Mouse (Mus musculus): ENCODE measurements around the gene Nek4. TPM values are rescaled to one million over a fixed set of nuclear protein-coding genes. Genes with fewer than 3 reads are reported as not detected.
A peak's percentile ranks its signal among the peaks of the same experiment; 100 is the strongest.

The Nek4 gene
- polyA plus RNA-seq, 1 experiment from 2014 or later = 23.2 TPM

DNA sequence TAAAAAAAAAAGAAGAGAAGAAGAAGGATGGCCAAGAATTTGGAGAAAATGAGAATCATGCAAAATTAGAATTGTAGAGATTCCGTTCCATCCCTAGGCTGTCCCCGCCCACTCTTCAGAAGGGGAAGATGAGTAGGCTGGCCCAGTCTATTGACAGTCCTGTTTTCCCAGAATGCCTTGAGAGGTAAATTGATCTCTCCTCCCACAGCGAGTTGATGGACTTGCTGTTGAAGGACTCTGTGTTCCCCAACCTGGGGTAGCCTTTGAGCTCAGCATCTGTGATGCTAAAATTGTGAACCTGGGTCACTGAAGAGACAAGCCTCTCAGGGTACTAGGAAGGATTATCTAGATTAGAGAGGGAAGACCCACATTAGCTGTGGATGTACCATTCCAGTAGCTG is 25.7 kb upstream of the Nek4 start:
- Histone ChIP-seq H3K9me3 (no peaks in the 10 kb centered on the region), H3K9ac (no peak overlapping the region), H3K27ac (no peak overlapping the region), H3K4me1 (peaks cover 7% of the 10 kb centered on the region; the same call in 1 of the 2 replicates), H3K27me3 (no peaks in the 10 kb centered on the region), H3K4me3 (replicated peaks) (no peak overlapping the region), H3K36me3 (replicated peaks) (no peaks in the 10 kb centered on the region), H3K4me2 (no peak overlapping the region)
- no peak for ATAC-seq (ENCODE audit: low FRiP score)
- WGBS = 88% methylated on average over 3 of the region's 3 CpGs

DNA sequence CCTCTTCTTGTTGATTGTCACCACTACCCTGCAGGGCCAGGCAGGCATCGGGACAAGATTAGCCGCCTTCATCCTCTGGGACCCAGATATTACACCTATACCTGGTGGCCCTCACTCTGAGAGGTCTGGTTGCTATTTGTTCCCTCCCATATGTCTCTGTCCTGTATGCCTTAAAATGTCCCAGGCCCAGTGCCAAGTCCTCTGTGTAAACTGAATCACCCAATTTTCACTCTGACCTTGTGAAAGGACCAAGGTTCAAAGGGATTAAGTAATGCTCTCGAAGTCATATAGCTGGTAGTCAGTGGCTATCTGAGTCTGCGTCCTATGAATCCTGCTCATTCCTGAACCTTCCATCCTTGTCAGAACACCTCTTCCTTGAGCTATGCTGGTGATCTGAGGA is 20.8 kb upstream of the Nek4 start:
- Histone ChIP-seq H3K4me2 (no peak overlapping the region), H3K36me3 (replicated peaks) (no peaks in the 10 kb centered on the region), H3K27ac (no peak overlapping the region), H3K9me3 (no peaks in the 10 kb centered on the region), H3K9ac (no peak overlapping the region), H3K4me1 (no peaks in the 10 kb centered on the region), H3K27me3 (no peaks in the 10 kb centered on the region), H3K4me3 (replicated peaks) (no peak overlapping the region)
- no peak for ATAC-seq (ENCODE audit: low FRiP score)
- WGBS = 91% methylated on average over 4 of the region's 4 CpGs

DNA sequence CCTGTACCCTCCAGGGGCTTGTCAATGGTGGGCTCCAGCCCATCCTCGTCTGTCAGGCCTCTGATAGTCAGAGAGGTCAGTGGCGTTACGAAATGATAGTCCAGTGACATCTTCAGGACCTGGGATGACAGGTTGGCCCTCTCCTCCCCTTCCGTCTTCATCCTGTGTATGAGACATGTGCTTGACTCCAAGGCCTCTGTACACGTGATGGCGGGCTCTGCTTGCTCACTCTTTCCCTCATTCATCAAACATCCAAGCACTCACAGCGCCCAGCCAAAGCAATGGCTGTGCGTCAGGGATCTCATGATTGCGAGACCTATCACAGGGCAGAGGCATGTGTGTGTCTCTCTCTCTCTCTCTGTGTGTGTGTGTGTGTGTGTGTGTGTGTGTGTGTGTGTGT is 17.8 kb upstream of the Nek4 start:
- 81% methylated on average over 9 of the region's 9 CpGs for WGBS
- no peak overlapping the region for H3K4me3 ChIP-seq (replicated peaks)
- H3K9me3 ChIP-seq = no peaks in the 10 kb centered on the region
- H3K9ac ChIP-seq = no peak overlapping the region
- H3K27me3 ChIP-seq = no peaks in the 10 kb centered on the region
- no peak for ATAC-seq (ENCODE audit: low FRiP score)
- H3K4me1 ChIP-seq = no peaks in the 10 kb centered on the region
- no peak overlapping the region for H3K27ac ChIP-seq
- H3K4me2 ChIP-seq = no peak overlapping the region
- no peaks in the 10 kb centered on the region for H3K36me3 ChIP-seq (replicated peaks)

DNA sequence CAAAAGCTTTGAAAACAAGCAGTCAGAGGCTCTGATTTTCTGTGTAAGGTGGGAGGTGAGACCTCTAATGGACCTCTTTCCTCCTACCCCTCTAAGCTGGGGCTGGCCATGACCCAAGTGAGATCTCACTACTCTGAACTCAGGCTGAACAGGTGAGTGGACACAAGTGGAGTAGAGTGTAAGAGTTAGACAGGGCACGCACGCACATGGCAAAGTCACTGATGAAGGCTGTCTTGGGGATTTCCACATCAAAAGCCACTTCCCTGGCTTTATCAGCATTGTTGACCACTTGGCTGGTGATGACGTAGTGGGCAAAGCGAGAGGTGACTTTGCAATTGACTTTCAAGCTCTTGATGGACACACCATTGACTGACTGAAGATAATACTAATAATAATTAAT is 8.9 kb upstream of the Nek4 start:
- Histone ChIP-seq H3K27ac (no peak overlapping the region), H3K4me2 (no peak overlapping the region), H3K9me3 (no peaks in the 10 kb centered on the region), H3K36me3 (replicated peaks) (no peaks in the 10 kb centered on the region), H3K4me1 (no peaks in the 10 kb centered on the region), H3K9ac (no peak overlapping the region), H3K4me3 (replicated peaks) (no peak overlapping the region), H3K27me3 (0 out of 2 replicates have a peak, but pooled peaks cover 2% of the 10 kb centered on the region)
- no peak for ATAC-seq (ENCODE audit: low FRiP score)
- 89% methylated on average over 4 of the region's 4 CpGs for WGBS

DNA sequence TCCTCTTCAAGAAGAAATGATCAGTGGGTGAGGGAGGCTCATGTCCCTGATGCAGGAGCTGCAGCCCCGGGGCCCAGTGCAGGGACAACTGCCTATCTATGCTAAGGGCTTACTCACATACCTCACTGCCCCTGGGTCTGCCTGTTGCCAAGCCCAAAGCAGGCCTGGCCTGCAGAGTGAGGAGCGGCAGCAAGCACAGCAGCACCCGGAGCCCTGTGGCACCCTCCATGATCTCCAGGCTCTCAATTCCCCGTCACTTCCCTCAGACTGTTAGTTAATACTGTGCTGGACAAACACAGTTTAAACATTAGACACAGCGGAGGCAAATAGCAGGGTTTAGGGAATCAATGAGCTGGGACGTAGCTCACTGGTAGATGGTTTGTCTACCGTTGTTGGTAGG is 8.1 kb upstream of the Nek4 start, which contains the start of gene Itih1:
Gene Itih1, minus strand, starts transcription at position 252 of the 400 bp plus-strand sequence.
- H3K27me3 ChIP-seq = 0 out of 2 replicates have a peak, but pooled peaks cover 2% of the 10 kb centered on the region
- no peaks in the 10 kb centered on the region for H3K4me1 ChIP-seq
- 91% methylated on average over 7 of the region's 7 CpGs for whole genome bisulfite sequencing
- no peaks in the 10 kb centered on the region for H3K36me3 ChIP-seq (replicated peaks)
- H3K4me2 ChIP-seq = no peak within 1 kb of the TSS
- H3K4me3 ChIP-seq (replicated peaks) = no peak within 1 kb of the TSS
- H3K27ac ChIP-seq = no peak within 1 kb of the TSS
- ATAC-seq (ENCODE audit: low FRiP score) = no peak
- no peaks in the 10 kb centered on the region for H3K9me3 ChIP-seq
- no peak within 1 kb of the TSS for H3K9ac ChIP-seq

DNA sequence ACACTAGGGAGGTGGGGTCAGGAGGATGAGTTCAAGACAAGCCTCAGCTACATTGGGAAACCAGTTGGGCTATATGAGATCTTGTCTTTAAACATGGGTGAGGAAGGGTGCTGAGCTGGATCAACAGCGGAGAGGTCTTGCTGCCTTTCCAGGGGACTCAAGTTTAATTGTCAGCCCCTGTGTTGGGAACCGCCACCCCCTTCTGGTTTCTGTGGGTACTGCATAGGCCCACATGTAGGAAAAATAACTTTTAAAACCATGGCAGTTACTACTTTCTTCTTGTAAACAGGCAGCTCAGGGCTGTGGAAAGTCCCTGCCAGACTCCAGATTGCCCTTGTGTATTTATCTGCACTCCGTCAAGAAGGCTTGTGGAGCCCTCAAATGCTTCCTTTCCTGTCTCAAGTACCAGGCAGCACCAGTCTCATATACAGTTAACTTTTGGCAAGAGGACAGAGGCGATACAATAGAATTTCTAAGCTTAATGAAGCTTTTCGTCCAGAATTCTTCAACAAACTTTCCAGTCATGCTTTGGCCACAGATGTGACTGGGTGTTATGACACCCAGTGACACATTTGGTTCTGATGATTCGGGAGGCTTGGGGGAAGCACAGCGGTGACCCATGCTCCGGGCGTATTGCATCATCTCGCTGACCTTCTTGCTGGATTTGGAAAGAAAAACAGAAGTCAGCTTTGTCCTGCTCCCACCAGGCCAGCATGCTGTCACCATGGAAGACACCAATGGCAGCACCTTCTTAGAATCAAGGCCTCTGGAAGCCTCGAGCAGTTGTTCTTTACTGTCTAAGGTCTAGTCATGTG is 7.1 kb upstream of the Nek4 start:
- H3K27me3 ChIP-seq = 0 out of 2 replicates have a peak, but pooled peaks cover 3% of the 10 kb centered on the region
- H3K9ac ChIP-seq = no peak overlapping the region
- no peak for ATAC-seq (ENCODE audit: low FRiP score)
- no peak overlapping the region for H3K4me2 ChIP-seq
- H3K4me3 ChIP-seq (replicated peaks) = no peak overlapping the region
- no peak overlapping the region for H3K27ac ChIP-seq
- no peaks in the 10 kb centered on the region for H3K4me1 ChIP-seq
- no peaks in the 10 kb centered on the region for H3K9me3 ChIP-seq
- H3K36me3 ChIP-seq (replicated peaks) = no peaks in the 10 kb centered on the region
- WGBS = 70% methylated on average over 11 of the region's 11 CpGs

DNA sequence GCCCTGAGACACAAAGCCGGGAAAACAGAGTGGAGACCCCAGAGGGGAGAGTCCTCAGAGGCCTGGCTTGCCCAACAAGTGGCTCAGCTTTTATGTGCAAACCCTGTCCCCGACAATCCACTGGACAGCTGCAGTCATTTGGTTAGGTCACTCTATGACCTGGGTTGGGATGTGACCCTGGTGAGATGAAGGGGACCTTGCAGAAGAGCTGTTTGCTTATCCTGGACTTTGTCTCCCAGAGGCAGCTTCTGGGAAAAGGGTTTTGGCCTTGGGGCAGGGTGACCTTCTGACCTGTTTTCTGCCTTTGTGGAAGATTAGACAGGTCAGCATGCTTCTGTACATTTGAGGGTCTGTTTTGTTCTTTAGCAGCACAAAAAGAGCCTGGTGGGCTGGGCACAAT is 6.4 kb upstream of the Nek4 start:
- H3K27me3 ChIP-seq = 0 out of 2 replicates have a peak, but pooled peaks cover 5% of the 10 kb centered on the region
- no peaks in the 10 kb centered on the region for H3K36me3 ChIP-seq (replicated peaks)
- no peak overlapping the region for H3K9ac ChIP-seq
- WGBS = 84% methylated on average over 2 of the region's 2 CpGs
- H3K4me1 ChIP-seq = no peaks in the 10 kb centered on the region
- H3K4me3 ChIP-seq (replicated peaks) = no peak overlapping the region
- no peak overlapping the region for H3K27ac ChIP-seq
- ATAC-seq (ENCODE audit: low FRiP score) = no peak
- no peak overlapping the region for H3K4me2 ChIP-seq
- H3K9me3 ChIP-seq = no peaks in the 10 kb centered on the region

DNA sequence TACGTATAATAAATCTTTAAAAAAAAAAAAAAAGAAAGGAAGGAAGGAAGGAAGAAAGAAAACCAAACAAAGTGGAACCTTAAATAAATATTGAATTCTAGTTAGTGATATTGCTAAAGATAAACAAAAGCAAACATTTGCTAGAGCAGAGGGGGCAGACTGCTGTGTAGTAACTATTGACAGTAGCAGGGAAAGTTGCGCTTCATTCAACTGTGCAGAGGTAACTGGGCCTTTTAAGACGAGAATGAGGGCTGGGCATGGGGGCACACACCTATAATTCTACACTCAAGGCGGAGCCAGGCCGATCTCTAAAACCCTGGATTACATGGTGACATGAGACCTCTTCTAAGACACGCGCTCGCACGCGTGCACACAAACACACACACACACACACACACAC is 1.2 kb upstream of the Nek4 start:
- no peak for ATAC-seq (ENCODE audit: low FRiP score)
- no peak overlapping the region for H3K4me2 ChIP-seq
- no peaks in the 10 kb centered on the region for H3K9me3 ChIP-seq
- 0 out of 2 replicates have a peak, but pooled peaks cover 5% of the 10 kb centered on the region for H3K27me3 ChIP-seq
- H3K27ac ChIP-seq = no peak overlapping the region
- peaks cover 9% of the 10 kb centered on the region for H3K4me1 ChIP-seq
- H3K9ac ChIP-seq = no peak overlapping the region
- no peak overlapping the region for H3K4me3 ChIP-seq (replicated peaks)
- 0 out of 2 replicates have a peak, but pooled peaks cover 4% of the 10 kb centered on the region for H3K36me3 ChIP-seq (replicated peaks)
- WGBS = 97% methylated on average over 10 of the region's 10 CpGs

DNA sequence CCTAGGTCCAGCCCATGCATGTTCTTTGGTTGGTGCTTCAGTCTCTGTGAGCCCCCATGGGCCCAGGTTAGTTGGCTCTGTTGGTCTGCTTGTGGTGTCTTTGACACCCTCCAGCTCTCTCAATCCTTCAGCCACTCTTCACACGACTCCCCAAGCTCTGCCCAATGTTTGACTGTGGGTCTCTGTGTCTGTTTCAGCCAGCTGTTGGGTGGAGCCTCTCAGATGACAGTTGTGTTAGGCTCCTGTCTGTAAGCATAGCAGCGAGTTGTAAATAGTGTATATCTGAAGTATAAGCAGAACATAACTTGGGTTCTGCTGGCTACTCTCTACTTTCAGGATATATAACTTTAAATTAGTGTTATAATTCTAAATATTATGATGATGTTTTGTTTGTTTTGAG is 7.3 kb downstream of the Nek4 start:
- peaks cover 25% of the 10 kb centered on the region for H3K36me3 ChIP-seq (replicated peaks)
- H3K27me3 ChIP-seq = no peaks in the 10 kb centered on the region
- H3K4me2 ChIP-seq = no peak overlapping the region
- H3K4me3 ChIP-seq (replicated peaks) = no peak overlapping the region
- no peaks in the 10 kb centered on the region for H3K9me3 ChIP-seq
- no peak overlapping the region for H3K27ac ChIP-seq
- H3K9ac ChIP-seq = no peak overlapping the region
- ATAC-seq (ENCODE audit: low FRiP score) = no peak
- H3K4me1 ChIP-seq = no peaks in the 10 kb centered on the region
- WGBS = 78% methylated on average over 2 of the region's 2 CpGs

DNA sequence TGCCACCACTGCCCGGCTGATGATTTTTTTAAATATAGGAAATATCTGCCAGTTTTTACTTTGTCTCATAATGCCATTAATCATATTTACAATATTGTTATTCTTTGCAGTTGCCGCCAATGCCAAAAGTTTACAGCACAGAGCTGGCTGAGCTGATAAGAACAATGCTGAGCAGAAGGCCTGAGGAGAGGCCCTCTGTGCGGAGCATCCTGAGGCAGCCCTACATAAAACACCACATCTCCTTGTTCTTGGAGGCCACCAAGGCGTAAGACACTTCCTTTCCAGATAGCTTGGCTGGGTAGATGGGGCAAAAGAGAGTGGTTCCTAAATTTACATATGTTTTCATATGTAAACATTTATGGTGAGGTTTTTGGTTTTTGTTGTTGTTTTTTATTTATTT is 7.9 kb downstream of the Nek4 start:
- H3K4me1 ChIP-seq = no peaks in the 10 kb centered on the region
- H3K36me3 ChIP-seq (replicated peaks) = peaks cover 28% of the 10 kb centered on the region
- H3K4me2 ChIP-seq = no peak overlapping the region
- H3K4me3 ChIP-seq (replicated peaks) = no peak overlapping the region
- ATAC-seq (ENCODE audit: low FRiP score) = no peak
- no peaks in the 10 kb centered on the region for H3K9me3 ChIP-seq
- no peaks in the 10 kb centered on the region for H3K27me3 ChIP-seq
- H3K9ac ChIP-seq = no peak overlapping the region
- WGBS = 95% methylated on average over 4 of the region's 4 CpGs
- no peak overlapping the region for H3K27ac ChIP-seq

DNA sequence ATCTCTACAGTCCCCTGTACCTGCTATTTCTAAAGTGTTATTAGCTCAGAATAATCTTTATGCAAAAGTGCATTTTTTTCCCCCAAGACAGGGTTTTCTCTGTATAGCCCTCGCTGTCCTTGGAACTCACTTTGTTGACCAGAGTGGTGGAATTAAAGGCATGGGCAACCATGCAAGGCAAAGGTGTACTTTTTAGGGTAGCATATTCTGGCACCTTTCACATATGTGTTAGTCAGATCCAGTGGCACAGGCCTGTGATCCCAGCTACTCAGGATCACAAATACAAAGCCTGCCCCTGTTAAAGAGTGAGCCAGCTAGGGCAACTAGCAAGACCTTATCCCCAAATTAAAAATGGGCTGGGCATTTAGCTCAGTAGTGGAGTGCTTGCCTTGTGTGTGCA is 9.2 kb downstream of the Nek4 start:
- no peak for ATAC-seq (ENCODE audit: low FRiP score)
- Histone ChIP-seq H3K4me2 (no peak overlapping the region), H3K4me1 (no peaks in the 10 kb centered on the region), H3K4me3 (replicated peaks) (no peak overlapping the region), H3K27ac (no peak overlapping the region), H3K36me3 (replicated peaks) (peaks cover 23% of the 10 kb centered on the region), H3K9me3 (no peaks in the 10 kb centered on the region), H3K27me3 (no peaks in the 10 kb centered on the region), H3K9ac (no peak overlapping the region)
- 97% methylated on average over 1 of the region's 1 CpGs for WGBS

DNA sequence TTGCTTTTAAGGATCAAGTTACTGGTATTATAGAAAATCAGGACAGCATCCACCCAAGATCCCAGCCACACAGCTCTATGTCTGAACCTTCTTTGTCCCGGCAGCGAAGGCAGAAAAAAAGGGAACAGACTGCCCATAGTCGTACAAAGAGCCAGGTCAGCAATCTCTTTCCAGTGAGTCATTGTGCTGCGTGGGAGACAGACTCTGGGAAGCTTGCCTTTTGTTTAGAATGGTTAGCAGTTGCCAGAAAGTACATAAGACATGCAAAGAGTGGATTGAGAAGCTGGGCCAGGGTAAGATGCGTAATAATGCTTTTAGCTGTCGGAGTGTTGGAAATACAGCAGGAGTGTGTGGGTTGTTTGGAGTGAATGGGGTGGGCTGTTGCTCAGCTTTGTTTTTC is 23.0 kb downstream of the Nek4 start:
- Histone ChIP-seq H3K9ac (no peak overlapping the region), H3K4me1 (0 out of 2 replicates have a peak, but pooled peaks cover 3% of the 10 kb centered on the region), H3K4me3 (replicated peaks) (no peak overlapping the region), H3K27me3 (no peaks in the 10 kb centered on the region), H3K27ac (0 out of 2 replicates have a peak overlapping the region, but pooled peaks have one; percentile 31), H3K4me2 (no peak overlapping the region), H3K9me3 (no peaks in the 10 kb centered on the region), H3K36me3 (replicated peaks) (peaks cover 42% of the 10 kb centered on the region)
- ATAC-seq (ENCODE audit: low FRiP score) = no peak
- 63% methylated on average over 6 of the region's 6 CpGs for WGBS

DNA sequence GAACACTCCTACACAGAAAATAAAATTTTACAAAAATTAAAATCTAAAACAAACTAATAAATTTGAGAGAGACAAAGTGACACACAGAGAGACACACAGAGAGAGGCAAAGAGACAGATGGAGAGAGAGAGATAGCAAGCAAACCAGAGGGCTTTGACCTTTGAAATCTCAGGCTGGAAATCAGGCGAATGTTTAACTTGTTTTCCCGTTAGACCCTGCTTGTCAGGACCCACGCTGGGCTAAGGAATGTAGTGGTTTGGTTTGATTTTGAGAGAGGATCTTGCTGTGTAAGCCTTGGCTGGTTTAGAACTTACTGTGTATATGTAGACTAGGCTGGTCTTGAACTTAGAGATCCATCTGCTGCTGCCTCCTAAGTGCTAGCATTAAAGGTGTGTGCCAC is 25.0 kb downstream of the Nek4 start:
- Histone ChIP-seq H3K4me2 (no peak overlapping the region), H3K27me3 (no peaks in the 10 kb centered on the region), H3K9me3 (no peaks in the 10 kb centered on the region), H3K36me3 (replicated peaks) (peaks cover 37% of the 10 kb centered on the region), H3K27ac (no peak overlapping the region), H3K4me1 (0 out of 2 replicates have a peak, but pooled peaks cover 3% of the 10 kb centered on the region), H3K9ac (no peak overlapping the region), H3K4me3 (replicated peaks) (no peak overlapping the region)
- no peak for ATAC-seq (ENCODE audit: low FRiP score)
- WGBS = 85% methylated on average over 3 of the region's 3 CpGs
